Mouse (Mus musculus): ENCODE measurements around the gene Nup50. TPM values are rescaled to one million over a fixed set of nuclear protein-coding genes. Genes with fewer than 3 reads are reported as not detected.

Nup50 gene
- total and polyA plus RNA-seq, 3 experiments = 54.7 to 98.4 TPM; not detected in 1

GRCm38 (mm10) chr15:84989771-84990170 is 66.6 kb downstream of the Nup50 start:
- H3K27ac ChIP-seq (ENCODE audit: control insufficient read depth, low read depth, low read length) = no peak overlapping the region
- H3K9ac ChIP-seq (ENCODE audit: control insufficient read depth, low read depth, low read length, poor library complexity, severe bottlenecking) = no peak overlapping the region
- DNase-seq (ENCODE audit: low read depth, low spot score) = no peak
- H3K79me2 ChIP-seq (ENCODE audit: control insufficient read depth, insufficient read depth, low read length, poor library complexity) = peaks cover 5% of the 10 kb centered on the region
- no peaks in the 10 kb centered on the region for H3K27me3 ChIP-seq (ENCODE audit: control insufficient read depth in 1 of 2, insufficient read depth in 2 of 2, low read length in 2 of 2)
- peaks cover 0 to 7% of the 10 kb centered on the region in 2 experiments; a peak in 2 of 4 replicates for H3K36me3 ChIP-seq (ENCODE audit: control insufficient read depth in 1 of 2, insufficient read depth in 2 of 2, low read length in 2 of 2)
- no peak for TF ChIP-seq JUND (IDR thresholded peaks at IDR 0.05; ENCODE audit: low read depth, low read length)
- TF ChIP-seq GABPA (IDR thresholded peaks at IDR 0.05; ENCODE audit: low read depth, low read length) = no peak
- TF ChIP-seq CTCF (IDR thresholded peaks at IDR 0.05 in 2 of 3, conservative IDR thresholded peaks at IDR 0.05 in 1 of 3; ENCODE audit: control insufficient read depth in 1 of 3, insufficient read depth in 1 of 3, low read depth in 2 of 3, low read length in 3 of 3, poor library complexity in 1 of 3, severe bottlenecking in 1 of 3) = no peak
- no peak for TF ChIP-seq POLR2AphosphoS5 (IDR thresholded peaks at IDR 0.05; ENCODE audit: borderline replicate concordance, low read depth, low read length)
- TF ChIP-seq RAD21 (IDR thresholded peaks at IDR 0.05; ENCODE audit: low read depth, low read length) = no peak
- TF ChIP-seq ZKSCAN1 (IDR thresholded peaks at IDR 0.05; ENCODE audit: low read depth, low read length) = no peak
- TF ChIP-seq USF2 (IDR thresholded peaks at IDR 0.05; ENCODE audit: borderline replicate concordance in 1 of 2, insufficient read depth in 1 of 2, low read depth in 1 of 2, low read length in 2 of 2) = no peak
- TF ChIP-seq MEF2A (IDR thresholded peaks at IDR 0.05; ENCODE audit: extremely low read depth, insufficient replicate concordance, low read depth, low read length, poor library complexity, severe bottlenecking) = no peak
- no peak for TF ChIP-seq MXI1 (IDR thresholded peaks at IDR 0.05; ENCODE audit: low read depth, low read length)
- TF ChIP-seq SIN3A (IDR thresholded peaks at IDR 0.05; ENCODE audit: low read length) = no peak
- TF ChIP-seq UBTF (IDR thresholded peaks at IDR 0.05; ENCODE audit: borderline replicate concordance, insufficient read depth, low read depth, low read length) = no peak
- no peak for TF ChIP-seq SMC3 (IDR thresholded peaks at IDR 0.05; ENCODE audit: low read depth, low read length)
- no peak for TF ChIP-seq USF1 (IDR thresholded peaks at IDR 0.05; ENCODE audit: low read depth, low read length)
- no peak for TF ChIP-seq EP300 (IDR thresholded peaks at IDR 0.05; ENCODE audit: low read depth in 1 of 2, low read length in 2 of 2)
- TF ChIP-seq POLR2A (IDR thresholded peaks at IDR 0.05; ENCODE audit: control insufficient read depth in 1 of 2, insufficient read depth in 1 of 2, low read depth in 1 of 2, low read length in 2 of 2, poor library complexity in 1 of 2) = no peak
- H3K4me3 ChIP-seq (ENCODE audit: control insufficient read depth in 1 of 2, insufficient read depth in 1 of 2, low read depth in 2 of 2, low read length in 2 of 2) = no peak overlapping the region
- H3K9me3 ChIP-seq (replicated peaks; ENCODE audit: insufficient read depth, low read length) = no peaks in the 10 kb centered on the region
- H3K4me1 ChIP-seq (ENCODE audit: control insufficient read depth in 1 of 2, insufficient read depth in 2 of 2, low read length in 2 of 2) = peaks cover 0 to 16% of the 10 kb centered on the region in 2 experiments; a peak in 2 of 4 replicates

Other genes with a start within 250 kb of the Nup50 start
- not detected in 2 replicates for gene Arhgap8, start 203.4 kb upstream of the Nup50 start, total RNA-seq (2012; rRNA removed)
- gene Arhgap8, start 203.4 kb upstream of the Nup50 start, polyA plus RNA-seq (2012; ENCODE audit: insufficient read depth in 1 of 2, insufficient read length in 2 of 2, low read depth in 1 of 2, low replicate concordance in 2 of 2, missing spikeins in 1 of 2) = not detected
- 3.3 and 4.7 TPM in 2 replicates for gene Phf21b, start 67.4 kb upstream of the Nup50 start, total RNA-seq (2012; rRNA removed)
- gene Phf21b, start 67.4 kb upstream of the Nup50 start, polyA plus RNA-seq (2012; ENCODE audit: insufficient read depth in 1 of 2, insufficient read length in 2 of 2, low read depth in 1 of 2, low replicate concordance in 2 of 2, missing spikeins in 1 of 2) = 10 to 100 TPM in 1 of 2 experiments, not detected in 1; 14.7 TPM
- 0.42 and 0.49 TPM in 2 replicates for gene Gm29666, start 3.4 kb upstream of the Nup50 start, total RNA-seq (2012; rRNA removed)
- under 1 TPM in 1 of 2 experiments, not detected in 1; 0.36 TPM for gene Gm29666, start 3.4 kb upstream of the Nup50 start, polyA plus RNA-seq (2012; ENCODE audit: insufficient read depth in 1 of 2, insufficient read length in 2 of 2, low read depth in 1 of 2, low replicate concordance in 2 of 2, missing spikeins in 1 of 2)
- 16.7 and 19.6 TPM in 2 replicates for gene 5031439G07Rik, start 65.1 kb downstream of the Nup50 start, total RNA-seq (2012; rRNA removed)
- 10 to 100 TPM in 1 of 2 experiments, not detected in 1; 61.0 TPM for gene 5031439G07Rik, start 65.1 kb downstream of the Nup50 start, polyA plus RNA-seq (2012; ENCODE audit: insufficient read depth in 1 of 2, insufficient read length in 2 of 2, low read depth in 1 of 2, low replicate concordance in 2 of 2, missing spikeins in 1 of 2)
- not detected in 2 replicates for gene Upk3a, start 93.7 kb downstream of the Nup50 start, total RNA-seq (2012; rRNA removed)
- gene Upk3a, start 93.7 kb downstream of the Nup50 start, polyA plus RNA-seq (2012; ENCODE audit: insufficient read depth in 1 of 2, insufficient read length in 2 of 2, low read depth in 1 of 2, low replicate concordance in 2 of 2, missing spikeins in 1 of 2) = not detected
- gene Fam118a, start 105.5 kb downstream of the Nup50 start, total RNA-seq (2012; rRNA removed) = 11.7 and 13.3 TPM in 2 replicates
- 10 to 100 TPM in 1 of 2 experiments, not detected in 1; 12.9 TPM for gene Fam118a, start 105.5 kb downstream of the Nup50 start, polyA plus RNA-seq (2012; ENCODE audit: insufficient read depth in 1 of 2, insufficient read length in 2 of 2, low read depth in 1 of 2, low replicate concordance in 2 of 2, missing spikeins in 1 of 2)
- not detected in 2 replicates for gene Smc1b, start 208.6 kb downstream of the Nup50 start, total RNA-seq (2012; rRNA removed)
- gene Smc1b, start 208.6 kb downstream of the Nup50 start, polyA plus RNA-seq (2012; ENCODE audit: insufficient read depth in 1 of 2, insufficient read length in 2 of 2, low read depth in 1 of 2, low replicate concordance in 2 of 2, missing spikeins in 1 of 2) = not detected
- not detected in 2 replicates for gene Ribc2, start 208.7 kb downstream of the Nup50 start, total RNA-seq (2012; rRNA removed)
- not detected for gene Ribc2, start 208.7 kb downstream of the Nup50 start, polyA plus RNA-seq (2012; ENCODE audit: insufficient read depth in 1 of 2, insufficient read length in 2 of 2, low read depth in 1 of 2, low replicate concordance in 2 of 2, missing spikeins in 1 of 2)